Mouse (Mus musculus) 3134 (cell line): ENCODE results near the gene Commd1.

ENCODE experiments used
- DNase-seq: peaks from one replicate; pipeline ENCODE4 v3.0.0-alpha.2; 2011; ENCODE audit warnings: low spot score; ENCODE audit not compliant: insufficient read length; ENCODE audit errors: extremely low read depth

The Commd1 gene

GRCm38 (mm10) chr11:22893075-22893474 is 89.1 kb downstream of the Commd1 start:
- no peak for DNase-seq

- no peak for DNase-seq
Observed at GRCm38 (mm10) chr11:22892466-22892865, 89.7 kb downstream of the Commd1 start.

- peak; percentile 53 for DNase-seq
Observed at GRCm38 (mm10) chr11:22891876-22892275, 90.3 kb downstream of the Commd1 start.

GRCm38 (mm10) chr11:22891242-22891641 is 90.9 kb downstream of the Commd1 start:
- DNase-seq = peak; percentile 63

- DNase-seq = no peak
Observed at GRCm38 (mm10) chr11:22889224-22889623, 93.0 kb downstream of the Commd1 start.

- DNase-seq = no peak
Observed at GRCm38 (mm10) chr11:22886991-22887390, 95.2 kb downstream of the Commd1 start.

- no peak for DNase-seq
Observed at GRCm38 (mm10) chr11:22885350-22885749, 96.8 kb downstream of the Commd1 start.

- DNase-seq = no peak
Observed at GRCm38 (mm10) chr11:22883676-22884075, 98.5 kb downstream of the Commd1 start.

GRCm38 (mm10) chr11:22882926-22883325 is 99.3 kb downstream of the Commd1 start:
- DNase-seq = no peak

GRCm38 (mm10) chr11:22880383-22881172 is 101.6 kb downstream of the Commd1 start:
- no peak for DNase-seq

- DNase-seq = no peak
Observed at GRCm38 (mm10) chr11:22879645-22880044, 102.5 kb downstream of the Commd1 start.

- no peak for DNase-seq
Observed at GRCm38 (mm10) chr11:22876680-22877330, 105.4 kb downstream of the Commd1 start.

GRCm38 (mm10) chr11:22875279-22875678 is 106.9 kb downstream of the Commd1 start:
- DNase-seq = no peak

- DNase-seq = no peak
Observed at GRCm38 (mm10) chr11:22874747-22875146, 107.4 kb downstream of the Commd1 start.

GRCm38 (mm10) chr11:22873383-22873782 is 108.8 kb downstream of the Commd1 start:
- DNase-seq = no peak

- DNase-seq = no peak
Observed at GRCm38 (mm10) chr11:22872307-22872680, 109.9 kb downstream of the Commd1 start.

GRCm38 (mm10) chr11:22871628-22872306 is 110.4 kb downstream of the Commd1 start:
- no peak for DNase-seq

- DNase-seq = no peak
Observed at GRCm38 (mm10) chr11:22868582-22868981, 113.6 kb downstream of the Commd1 start.

- DNase-seq = no peak
Observed at GRCm38 (mm10) chr11:22867691-22868090, 114.5 kb downstream of the Commd1 start.

GRCm38 (mm10) chr11:22865635-22866246 is 116.4 kb downstream of the Commd1 start:
- DNase-seq = no peak
